Mouse (Mus musculus) CH12.LX (cell line): ENCODE data around the gene Sema4g. TPM values are rescaled to one million over a fixed set of nuclear protein-coding genes. Genes with fewer than 3 reads are reported as not detected.

Source experiments
- DNase-seq: peaks from one replicate; pipeline ENCODE4 v3.0.0-alpha.2; 2013; ENCODE audit errors: extremely low read depth
- H3K27ac ChIP-seq: 2 replicates; pipeline ENCODE4 v1.5.1; 2012; ENCODE audit warnings: low read depth, mild to moderate bottlenecking, control low read depth, moderate library complexity; ENCODE audit not compliant: insufficient read depth
- H3K27me3 ChIP-seq: replicated peaks from 2 replicates; pipeline ENCODE3; 2012; ENCODE audit warnings: inconsistent platforms
- H3K36me3 ChIP-seq, 2 experiments: replicated peaks in 1 of 2; 2 replicates each; pipeline versions ENCODE3 to v1.6.1; 2012; ENCODE audit warnings: inconsistent platforms in 1 of 2, low read length in 1 of 2, mild to moderate bottlenecking in 1 of 2, mixed read lengths in 1 of 2, moderate library complexity in 1 of 2; ENCODE audit not compliant: control insufficient read depth in 1 of 2, insufficient read depth in 1 of 2
- H3K4me1 ChIP-seq, 2 experiments: 2 replicates each; pipeline ENCODE4 v1.6.1; 2012; ENCODE audit warnings: inconsistent platforms in 1 of 2, moderate library complexity in 1 of 2; ENCODE audit not compliant: insufficient read depth in 2 of 2, control insufficient read depth in 1 of 2
- H3K4me2 ChIP-seq: 2 replicates; pipeline ENCODE4 v1.6.1; 2012; ENCODE audit warnings: low read depth, mild to moderate bottlenecking, control low read depth; ENCODE audit not compliant: poor library complexity, insufficient read depth, severe bottlenecking
- H3K4me3 ChIP-seq, 3 experiments: fragments of 150-350 bp in 1 of 3; sonication (generic) in 1 of 3; replicated peaks in 1 of 3; 2 replicates each; pipeline versions ENCODE3 to v1.5.1; 2011 to 2012; ENCODE audit warnings: low read depth in 2 of 3, low read length in 2 of 3, mild to moderate bottlenecking in 2 of 3, moderate library complexity in 2 of 3, control low read depth in 1 of 3, improper control_type of control experiment in 1 of 3, inconsistent platforms in 1 of 3, mixed read lengths in 1 of 3; ENCODE audit not compliant: poor library complexity in 1 of 3
- H3K79me2 ChIP-seq: replicated peaks from 2 replicates; pipeline ENCODE4 v1.6.1; 2012; ENCODE audit warnings: mild to moderate bottlenecking, moderate library complexity; ENCODE audit not compliant: control insufficient read depth, poor library complexity, insufficient read depth, severe bottlenecking; ENCODE audit errors: extremely low read depth
- H3K9ac ChIP-seq: 2 replicates; pipeline ENCODE4 v1.6.1; 2012; ENCODE audit warnings: low read depth, mild to moderate bottlenecking, control low read depth, moderate library complexity; ENCODE audit not compliant: insufficient read depth
- H3K9me3 ChIP-seq: replicated peaks from 2 replicates; pipeline ENCODE3; 2012; ENCODE audit warnings: low read length, inconsistent platforms, mixed read lengths
- CHD1 ChIP-seq: IDR thresholded peaks from 2 replicates; pipeline ENCODE4 v1.6.1; 2012; ENCODE audit warnings: low read depth, low read length, improper control_type of control experiment, inconsistent platforms
- CHD2 ChIP-seq: IDR thresholded peaks from 2 replicates; pipeline ENCODE4 v1.6.1; 2011; ENCODE audit warnings: low read length, improper control_type of control experiment
- E2F4 ChIP-seq: IDR thresholded peaks from 2 replicates; pipeline ENCODE4 v1.6.1; 2011; ENCODE audit warnings: low read depth, low read length, improper control_type of control experiment; ENCODE audit not compliant: insufficient replicate concordance
- ETS1 ChIP-seq: conservative IDR thresholded peaks from 2 replicates; pipeline ENCODE4 v1.6.1; 2012; ENCODE audit warnings: low read depth, mild to moderate bottlenecking, inconsistent platforms, low read length, improper control_type of control experiment, moderate library complexity
- HCFC1 ChIP-seq: IDR thresholded peaks from 2 replicates; pipeline ENCODE4 v1.6.1; 2012; ENCODE audit warnings: low read depth, mild to moderate bottlenecking, inconsistent platforms, low read length, improper control_type of control experiment
- IRF4 ChIP-seq: IDR thresholded peaks from 2 replicates; pipeline ENCODE4 v1.6.1; 2014; ENCODE audit warnings: low read depth, mild to moderate bottlenecking, inconsistent platforms, low read length, improper control_type of control experiment
- JUN ChIP-seq: IDR thresholded peaks from 2 replicates; pipeline ENCODE4 v1.6.1; 2011; ENCODE audit warnings: low read depth, mild to moderate bottlenecking, low read length, improper control_type of control experiment, moderate library complexity; ENCODE audit not compliant: insufficient read depth
- JUND ChIP-seq: conservative IDR thresholded peaks from 2 replicates; pipeline ENCODE4 v1.6.1; 2011; ENCODE audit warnings: low read depth, low read length, improper control_type of control experiment
- KAT2A ChIP-seq: IDR thresholded peaks from 2 replicates; pipeline ENCODE4 v1.6.1; 2012; ENCODE audit warnings: low read length, improper control_type of control experiment, inconsistent platforms; ENCODE audit not compliant: insufficient replicate concordance
- MAX ChIP-seq: IDR thresholded peaks from 2 replicates; pipeline ENCODE4 v1.6.1; 2011; ENCODE audit warnings: low read length, improper control_type of control experiment
- MAZ ChIP-seq: IDR thresholded peaks from 2 replicates; pipeline ENCODE4 v1.6.1; 2012; ENCODE audit warnings: low read depth, mild to moderate bottlenecking, inconsistent platforms, low read length, improper control_type of control experiment, moderate library complexity
- MXI1 ChIP-seq: IDR thresholded peaks from 2 replicates; pipeline ENCODE4 v1.6.1; 2011; ENCODE audit warnings: mild to moderate bottlenecking, low read depth, low read length, improper control_type of control experiment
- POLR2A ChIP-seq: IDR thresholded peaks from 2 replicates; pipeline ENCODE4 v1.6.1; 2011; ENCODE audit warnings: low read depth, mild to moderate bottlenecking, improper control_type of control experiment, low read length
- POLR2AphosphoS2 ChIP-seq: IDR thresholded peaks from 2 replicates; pipeline ENCODE4 v1.6.1; 2011; ENCODE audit warnings: low read depth, low read length, improper control_type of control experiment
- RAD21 ChIP-seq: IDR thresholded peaks from 2 replicates; pipeline ENCODE4 v1.6.1; 2011; ENCODE audit warnings: low read depth, mild to moderate bottlenecking, low read length, improper control_type of control experiment, moderate library complexity
- RCOR1 ChIP-seq: conservative IDR thresholded peaks from 2 replicates; pipeline ENCODE4 v1.6.1; 2012; ENCODE audit warnings: low read depth, mild to moderate bottlenecking, inconsistent platforms, low read length, improper control_type of control experiment
- SIN3A ChIP-seq: IDR thresholded peaks from 2 replicates; pipeline ENCODE4 v1.6.1; 2012; ENCODE audit warnings: low read length, improper control_type of control experiment, inconsistent platforms
- SMC3 ChIP-seq: IDR thresholded peaks from 2 replicates; pipeline ENCODE4 v1.6.1; 2011; ENCODE audit warnings: low read depth, low read length, improper control_type of control experiment
- TBP ChIP-seq: conservative IDR thresholded peaks from 2 replicates; pipeline ENCODE4 v1.6.1; 2011; ENCODE audit warnings: low read depth, low read length, improper control_type of control experiment
- TCF12 ChIP-seq: IDR thresholded peaks from 2 replicates; pipeline ENCODE4 v1.6.1; 2014; ENCODE audit warnings: low read depth, mild to moderate bottlenecking, inconsistent platforms, low read length, improper control_type of control experiment
- UBTF ChIP-seq: IDR thresholded peaks from 2 replicates; pipeline ENCODE4 v1.6.1; 2012; ENCODE audit warnings: low read depth, mild to moderate bottlenecking, inconsistent platforms, low read length, improper control_type of control experiment, moderate library complexity
- USF2 ChIP-seq: conservative IDR thresholded peaks from 2 replicates; pipeline ENCODE4 v1.6.1; 2011; ENCODE audit warnings: low read depth, low read length, improper control_type of control experiment
- ZKSCAN1 ChIP-seq: IDR thresholded peaks from 2 replicates; pipeline ENCODE4 v1.6.1; 2012; ENCODE audit warnings: low read depth, inconsistent platforms, low read length, improper control_type of control experiment, borderline replicate concordance
- ZMIZ1 ChIP-seq: IDR thresholded peaks from 2 replicates; pipeline ENCODE4 v1.6.1; 2012; ENCODE audit warnings: low read depth, mild to moderate bottlenecking, inconsistent platforms, low read length, improper control_type of control experiment
- ZNF384 ChIP-seq: IDR thresholded peaks from 2 replicates; pipeline ENCODE4 v1.6.1; 2012; ENCODE audit warnings: low read depth, low read length, improper control_type of control experiment, inconsistent platforms
- dilution Hi-C: fragments of 300-500 bp; cut with MboI; formaldehyde crosslinking; loops from 2 replicates; pipeline ENCODE4 v1.14.3; 2020; ENCODE audit warnings: low sequenced_read_pairs; ENCODE audit not compliant: extremely low pct_unique_long_range_greater_than_20kb, extremely low pct_ligation_motif_present
- in situ Hi-C: fragments of 300-500 bp; cut with MboI; formaldehyde crosslinking; loops from 3 replicates; pipeline ENCODE4 v1.14.3; 2019; ENCODE audit warnings: low sequenced_read_pairs, low pct_ligation_motif_present, low pct_unique_long_range_greater_than_20kb, mixed read lengths
- polyA plus RNA-seq: library from polyadenylated mRNA; unstranded; fragments of >175 nt; gene quantifications from 2 replicates; pipeline ENCODE4 v1.2.1, GENCODE M21; 2012; ENCODE audit warnings: low read depth; ENCODE audit not compliant: insufficient read length
- total RNA-seq, 2 experiments: library from RNA; depleted of rRNA; stranded (reverse); fragments of 300-350 nt in 1 of 2; fragments of >200 nt in 1 of 2; gene quantifications; 2 replicates each; pipeline ENCODE4 v1.2.3; 2012 to 2014

Gene Sema4g
- total and polyA plus RNA-seq, 3 experiments, result 0.71 to 8.4 (median 1.1) TPM

- H3K79me2 ChIP-seq, result no peaks in the 10 kb centered on the region
- TF ChIP-seq RCOR1 (no peak), UBTF (no peak), HCFC1 (no peak), CHD1 (no peak), ZKSCAN1 (no peak), POLR2AphosphoS2 (no peak)
- H3K4me1 ChIP-seq, result peaks cover 4 to 9% of the 10 kb centered on the region in 2 experiments; a peak in 1 of 4 replicates
- DNase-seq, result no peak
- no peak overlapping the region for H3K9ac ChIP-seq
- dilution Hi-C loops, result no loop called here
- H3K4me2 ChIP-seq, result no peak overlapping the region
- no peak overlapping the region for H3K27ac ChIP-seq
- no peaks in the 10 kb centered on the region for H3K27me3 ChIP-seq
- no peak overlapping the region for H3K4me3 ChIP-seq
- H3K36me3 ChIP-seq, result peaks cover 0 to 48% of the 10 kb centered on the region in 2 experiments
- in situ Hi-C loops, result no loop called here
- no peaks in the 10 kb centered on the region for H3K9me3 ChIP-seq
These were observed 2.1 kb downstream of the Sema4g start for GRCm38 (mm10) chr19:44991031-44991430.

GRCm38 (mm10) chr19:44992246-44992645 is 3.3 kb downstream of the Sema4g start:
- Histone ChIP-seq H3K9me3 (no peaks in the 10 kb centered on the region), H3K27me3 (no peaks in the 10 kb centered on the region), H3K27ac (no peak overlapping the region), H3K79me2 (no peaks in the 10 kb centered on the region), H3K36me3 (peaks cover 0 to 53% of the 10 kb centered on the region in 2 experiments), H3K9ac (no peak overlapping the region), H3K4me3 (no peak overlapping the region), H3K4me1 (peaks cover 4 to 9% of the 10 kb centered on the region in 2 experiments; a peak in 1 of 4 replicates), H3K4me2 (no peak overlapping the region)
- no peak for DNase-seq
- dilution Hi-C loops, result no loop called here
- in situ Hi-C loops, result no loop called here
- TF ChIP-seq SIN3A (no peak), POLR2A (no peak), RCOR1 (no peak), MAX (no peak), ZMIZ1 (no peak), SMC3 (no peak), JUN (no peak)

GRCm38 (mm10) chr19:44992712-44993111 is 3.8 kb downstream of the Sema4g start:
- in situ Hi-C loops (no loop called here), dilution Hi-C loops (no loop called here)
- TF ChIP-seq KAT2A, result no peak
- no peak for TF ChIP-seq IRF4
- TF ChIP-seq SIN3A, result no peak
- TF ChIP-seq CHD2, result no peak
- TF ChIP-seq TCF12, result no peak
- TF ChIP-seq MXI1, result no peak
- no peak for TF ChIP-seq ETS1
- TF ChIP-seq E2F4, result no peak
- TF ChIP-seq RAD21, result no peak
- TF ChIP-seq USF2, result no peak
- TF ChIP-seq JUND, result no peak
- no peak for TF ChIP-seq MAZ
- no peak for TF ChIP-seq CHD1
- TF ChIP-seq TBP, result no peak
- TF ChIP-seq ZNF384, result no peak
- TF ChIP-seq SMC3, result no peak
- no peaks in the 10 kb centered on the region for H3K27me3 ChIP-seq
- no peak overlapping the region for H3K4me2 ChIP-seq
- H3K27ac ChIP-seq, result no peak overlapping the region
- no peak overlapping the region for H3K4me3 ChIP-seq
- H3K9me3 ChIP-seq, result no peaks in the 10 kb centered on the region
- H3K36me3 ChIP-seq, result peaks cover 0 to 57% of the 10 kb centered on the region in 2 experiments
- no peak overlapping the region for H3K9ac ChIP-seq
- H3K4me1 ChIP-seq, result peaks cover 4 to 6% of the 10 kb centered on the region in 2 experiments; a peak in 1 of 4 replicates
- no peak for DNase-seq
- H3K79me2 ChIP-seq, result no peaks in the 10 kb centered on the region
